Mouse (Mus musculus): ENCODE data around the gene Foxa3.
A peak's percentile ranks its signal among the peaks of the same experiment; 100 is the strongest.

Foxa3 gene

DNA sequence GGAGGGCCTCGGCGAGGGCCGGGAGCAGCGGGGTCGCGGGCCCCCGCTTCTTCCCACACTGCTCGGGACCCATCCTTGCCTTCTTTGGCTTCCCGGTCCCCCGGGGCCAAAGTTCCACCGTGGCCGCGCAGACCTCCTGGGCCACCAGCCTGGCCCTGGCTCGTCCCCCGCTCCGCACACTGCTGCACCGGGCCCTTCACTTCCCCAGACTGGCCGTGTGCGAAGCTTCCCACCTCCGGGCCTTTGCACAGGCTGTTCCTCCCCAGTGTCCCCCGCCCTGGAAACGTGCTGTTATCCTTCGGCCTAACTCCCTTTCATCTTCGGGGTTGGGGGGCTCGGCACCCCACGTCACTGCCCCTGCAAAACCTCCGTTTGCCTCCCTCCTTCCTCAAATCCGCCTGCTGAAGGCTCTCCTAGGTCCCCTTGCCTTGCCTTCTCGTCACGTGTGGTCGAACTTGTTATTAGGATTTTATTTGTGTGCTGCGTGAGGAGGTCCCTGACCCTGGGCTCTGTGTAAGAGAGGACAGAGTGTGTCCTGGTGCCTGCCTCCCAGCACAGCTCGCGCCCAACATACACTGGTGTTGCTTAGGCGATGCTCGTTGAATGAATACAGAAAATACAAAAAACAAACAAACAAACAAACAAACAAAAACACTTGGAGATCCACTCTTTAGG lies 1.4 kb upstream of the Foxa3 start:
- no peak for DNase-seq

DNA sequence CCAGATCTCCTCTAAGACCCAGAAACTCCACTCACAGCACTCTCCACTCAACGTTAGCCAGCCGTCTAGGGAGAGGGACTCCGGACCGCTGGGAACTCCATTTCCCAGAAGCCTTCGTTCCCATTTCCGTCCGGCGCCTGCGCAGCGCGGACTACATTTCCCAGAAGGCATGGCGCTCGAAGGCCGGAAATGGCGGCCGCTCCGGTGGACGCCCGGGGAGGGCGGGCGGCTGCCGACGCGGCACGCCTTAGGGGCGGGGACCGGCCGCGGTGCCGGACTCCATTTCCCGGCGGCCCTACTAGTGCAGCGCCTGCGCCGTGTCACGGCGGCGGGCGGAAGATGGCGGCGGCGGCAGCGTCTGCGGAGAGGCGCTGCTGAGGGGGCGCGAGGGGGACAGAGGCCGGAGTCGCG lies 763 bp upstream of the Foxa3 start, which contains the start of gene Sympk:
TSS of gene Sympk (plus strand) at position 282 of the 411 bp plus-strand sequence.
- DNase-seq = peak; percentile 97

DNA sequence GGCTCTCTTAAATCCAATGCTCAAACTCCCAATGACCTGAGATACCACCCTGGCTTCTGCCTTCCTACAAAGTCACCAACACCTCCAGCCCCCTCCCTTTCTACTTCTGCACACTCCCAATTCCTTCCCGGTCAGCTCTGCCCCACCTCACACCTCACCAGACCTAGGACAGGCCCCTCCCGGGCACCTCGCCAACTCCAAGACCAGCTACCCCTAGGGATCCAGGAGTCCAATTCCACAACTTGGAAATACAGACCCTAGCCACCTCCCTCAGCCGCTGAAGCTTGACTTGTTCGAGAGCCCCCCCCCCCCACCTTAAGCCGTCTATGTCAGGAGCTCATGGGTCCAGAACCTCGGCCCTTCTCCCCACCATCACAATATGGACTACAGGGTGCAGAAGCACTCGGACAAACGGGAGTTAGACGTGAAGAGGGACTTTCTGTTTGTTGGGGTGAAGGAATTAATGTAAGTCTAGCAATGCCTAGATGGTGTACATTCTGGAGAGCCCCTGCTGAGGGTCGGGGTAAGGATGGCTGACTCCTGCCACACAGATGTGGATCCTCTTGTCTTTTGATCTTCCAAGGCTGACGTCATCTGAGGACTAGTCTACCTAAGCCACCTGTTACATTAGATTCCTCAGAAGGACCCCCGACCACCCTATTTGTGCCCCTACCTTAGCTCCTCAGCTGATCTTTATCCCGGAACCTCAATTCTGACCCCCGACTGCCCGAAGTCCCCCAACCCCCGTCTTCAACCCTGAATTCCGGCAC lies 964 bp downstream of the Foxa3 start:
- DNase-seq = no peak

DNA sequence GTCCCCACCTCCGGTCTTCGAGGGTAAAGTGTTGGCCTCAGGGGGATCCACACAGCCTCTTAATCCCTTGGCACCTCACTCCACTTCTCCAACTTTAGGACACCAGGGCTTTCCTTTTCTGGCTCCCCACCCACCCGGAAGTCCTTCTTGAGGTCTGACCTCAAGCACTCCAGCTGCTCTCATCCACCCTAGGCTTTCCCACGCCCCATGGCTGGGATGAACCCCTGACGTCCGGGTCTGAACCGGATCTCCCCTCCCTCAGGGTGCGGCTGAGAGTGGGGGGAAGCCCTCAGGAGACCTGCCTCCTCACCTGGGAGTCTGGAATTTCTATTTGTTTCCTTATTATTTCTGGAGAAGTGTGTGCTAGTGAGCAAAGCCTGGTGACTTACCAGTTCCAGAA lies 2.3 kb downstream of the Foxa3 start:
- DNase-seq = no peak

DNA sequence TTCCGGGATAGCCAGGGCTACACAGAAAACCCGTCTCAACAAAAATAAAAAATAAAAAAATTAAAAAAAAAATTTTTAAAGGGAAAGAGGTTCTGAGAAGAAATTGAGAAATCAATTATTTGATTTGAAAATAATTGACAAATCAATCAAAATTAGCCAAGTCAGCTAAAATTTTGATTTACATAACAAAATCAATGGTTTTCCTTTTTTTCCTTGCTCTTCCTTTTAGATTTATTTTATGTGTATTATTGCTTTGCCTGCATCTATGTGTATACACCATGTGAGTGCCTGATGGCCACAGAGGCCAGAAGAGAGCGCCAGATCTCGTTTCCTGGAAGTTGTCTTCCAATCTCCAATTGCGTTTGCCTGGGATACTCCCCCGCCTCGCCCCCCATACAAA lies 5.4 kb downstream of the Foxa3 start:
- DNase-seq = no peak

DNA sequence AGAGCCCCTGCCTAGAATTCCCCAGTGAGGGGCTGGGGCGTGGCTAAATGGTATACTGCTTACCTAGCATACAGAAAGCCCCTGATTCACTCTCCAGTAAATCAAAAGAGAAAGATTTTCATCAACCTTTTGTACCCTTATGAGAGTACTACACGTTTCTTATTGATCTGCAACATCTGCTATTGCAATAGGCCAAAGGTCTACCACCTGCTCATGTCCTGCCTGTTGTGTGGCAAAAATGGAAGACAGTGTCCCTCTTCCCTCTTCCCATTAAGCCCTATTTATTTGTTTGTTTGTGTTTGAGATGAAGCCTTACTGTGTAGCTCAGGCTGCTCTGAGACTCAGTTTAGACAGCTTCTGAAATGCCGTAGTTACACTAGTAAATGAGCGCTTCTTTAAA lies 7.3 kb downstream of the Foxa3 start:
- DNase-seq = no peak

DNA sequence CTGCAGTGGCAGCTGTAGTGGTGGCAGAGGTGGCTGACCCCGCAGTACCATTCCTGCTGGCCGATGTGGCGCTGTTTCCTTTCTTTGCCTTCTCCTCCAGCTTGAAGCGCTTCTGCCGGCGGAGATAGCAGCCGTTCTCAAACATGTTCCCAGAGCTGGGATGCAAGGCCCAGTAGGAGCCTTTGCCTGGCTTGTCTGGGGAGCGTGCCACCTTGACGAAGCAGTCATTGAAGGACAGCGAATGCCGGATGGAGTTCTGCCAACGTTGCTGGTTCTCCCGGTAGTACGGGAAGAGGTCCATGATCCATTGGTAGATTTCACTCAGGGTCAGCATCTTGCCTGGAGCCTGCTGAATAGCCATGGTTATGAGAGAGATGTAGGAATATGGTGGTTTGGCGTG lies 8.9 kb downstream of the Foxa3 start:
- DNase-seq = no peak

DNA sequence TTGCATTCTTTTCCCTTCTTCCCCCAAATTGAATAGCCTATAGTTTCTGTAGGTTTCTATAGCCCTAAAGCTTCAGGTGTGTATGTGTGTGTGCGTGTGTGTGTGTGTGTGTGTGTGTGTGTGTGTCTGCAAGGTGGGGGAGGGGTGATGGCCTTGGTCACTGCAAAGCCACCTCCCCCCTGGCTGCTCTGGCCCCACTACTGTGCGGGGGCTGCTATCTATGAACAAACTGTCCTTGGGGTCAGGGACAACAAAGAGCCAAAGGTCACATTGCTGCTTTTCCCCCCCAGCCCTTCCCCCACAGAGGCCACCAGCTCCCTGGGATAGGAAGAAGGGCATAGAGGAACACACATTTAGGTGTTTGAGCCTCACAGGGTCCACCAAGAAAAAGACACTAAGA lies 10.5 kb downstream of the Foxa3 start:
- no peak for DNase-seq

DNA sequence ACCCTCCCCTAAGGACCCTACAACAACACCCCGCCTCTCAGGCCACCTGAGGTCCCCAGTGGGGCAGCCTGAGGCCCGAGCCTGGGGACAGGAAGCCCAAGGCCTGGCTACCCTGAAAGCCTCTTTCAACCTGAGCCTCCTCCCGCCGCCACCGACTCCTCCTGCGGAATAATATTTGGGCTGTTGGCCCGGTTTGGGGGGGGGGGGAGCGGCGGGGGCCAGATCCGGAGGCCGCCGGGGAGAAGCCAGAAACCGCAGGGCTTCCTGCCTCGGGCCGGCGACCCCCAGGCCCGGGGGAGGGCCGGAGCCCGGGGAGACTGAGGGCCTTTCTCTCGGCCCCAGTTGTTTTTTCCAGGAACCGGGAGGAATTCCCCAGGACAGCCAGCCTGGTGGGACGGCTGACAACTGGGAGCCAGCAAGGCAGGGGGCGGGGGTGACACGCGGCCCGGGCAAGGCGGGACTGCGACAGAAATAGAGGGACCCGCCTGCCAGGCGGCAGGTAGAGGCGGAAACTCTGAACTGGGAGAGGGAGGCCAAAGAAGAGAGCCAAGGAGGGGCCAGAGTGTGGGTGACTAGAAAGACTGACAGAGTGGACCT lies 11.2 kb downstream of the Foxa3 start:
- DNase-seq = peak; percentile 8

DNA sequence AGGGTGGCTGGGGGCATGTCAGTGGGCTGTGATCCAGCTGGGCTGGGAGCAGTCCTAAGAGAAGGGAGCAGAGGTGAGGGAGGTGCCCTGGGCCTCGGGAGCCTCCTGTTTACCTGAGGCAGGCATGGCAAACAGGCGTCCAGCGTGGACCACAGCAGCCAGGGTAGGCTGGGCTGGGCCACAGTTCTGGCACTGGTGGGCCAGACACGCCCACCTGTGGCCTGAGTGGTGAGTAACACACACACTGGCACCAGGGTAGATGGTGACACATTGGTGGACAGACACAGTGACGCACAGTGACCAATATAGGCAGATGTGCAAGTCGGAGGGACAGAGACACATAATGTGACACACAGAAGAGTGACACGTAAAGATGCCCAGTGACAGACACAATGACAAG lies 12.8 kb downstream of the Foxa3 start:
- DNase-seq = no peak

DNA sequence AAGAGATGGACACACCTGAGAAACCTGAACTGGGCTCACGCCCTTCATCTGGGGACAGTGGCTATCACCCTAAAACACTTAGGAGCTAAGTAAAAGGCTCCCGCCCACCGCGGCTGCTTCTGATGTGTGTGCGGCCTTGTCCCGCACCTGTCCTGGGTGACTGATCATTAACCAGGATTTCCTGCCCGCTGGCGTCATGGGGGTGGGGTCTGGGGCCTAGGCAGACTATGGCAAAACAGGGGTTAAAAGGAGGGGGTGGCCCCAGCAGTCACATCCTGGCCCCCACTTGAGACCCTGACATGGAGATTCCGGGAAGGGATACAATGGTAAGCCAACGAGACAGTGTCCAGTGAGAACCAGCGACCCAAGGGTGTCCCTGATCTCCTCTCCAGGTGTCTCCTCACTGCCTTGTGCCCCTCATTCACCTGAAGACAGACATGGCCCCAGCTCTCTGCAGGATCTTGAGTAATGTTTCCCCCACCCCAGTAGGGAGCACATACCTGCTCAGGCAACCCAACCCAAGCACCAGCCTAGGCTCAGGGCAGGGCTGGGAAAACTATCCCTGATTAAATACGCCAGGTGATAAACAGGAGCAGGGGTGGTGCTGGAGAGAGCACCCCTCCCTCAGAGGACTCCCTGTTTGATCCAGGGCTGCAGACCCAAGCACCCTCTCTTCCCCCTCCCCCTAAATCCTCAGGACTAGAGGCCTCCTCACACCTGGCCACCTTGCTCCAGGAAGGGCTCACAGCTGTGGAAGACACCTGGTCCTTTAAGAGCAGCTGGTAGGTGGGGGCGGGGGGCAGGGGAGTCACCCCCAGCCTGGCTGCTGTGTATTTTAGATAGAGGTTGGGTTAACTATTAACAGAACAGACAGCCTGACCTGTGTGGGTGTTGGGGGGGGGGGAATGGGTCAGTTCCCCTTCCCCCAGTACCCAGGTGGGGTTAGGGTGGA lies 16.0 kb downstream of the Foxa3 start:
- no peak for DNase-seq

DNA sequence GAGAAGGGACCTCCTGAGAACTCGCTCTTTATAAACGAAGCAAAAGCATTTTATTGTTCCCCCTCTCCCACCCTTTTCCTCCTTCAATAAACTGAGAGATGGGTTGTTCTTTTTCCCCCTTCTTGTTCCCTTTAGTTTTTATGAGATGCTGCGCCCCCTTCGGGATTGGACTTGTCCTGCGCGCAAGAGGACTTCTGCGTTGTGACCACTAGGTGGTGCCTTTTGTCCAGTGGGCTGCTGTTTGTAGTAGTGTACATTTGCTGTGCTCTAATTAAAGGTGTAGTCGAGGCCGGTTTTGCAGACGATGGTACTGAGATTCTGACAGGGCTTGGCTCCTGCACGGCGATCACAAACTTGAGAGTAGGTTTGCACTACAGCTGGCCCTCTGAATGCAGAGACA lies 16.9 kb downstream of the Foxa3 start:
- peak; percentile 76 for DNase-seq

DNA sequence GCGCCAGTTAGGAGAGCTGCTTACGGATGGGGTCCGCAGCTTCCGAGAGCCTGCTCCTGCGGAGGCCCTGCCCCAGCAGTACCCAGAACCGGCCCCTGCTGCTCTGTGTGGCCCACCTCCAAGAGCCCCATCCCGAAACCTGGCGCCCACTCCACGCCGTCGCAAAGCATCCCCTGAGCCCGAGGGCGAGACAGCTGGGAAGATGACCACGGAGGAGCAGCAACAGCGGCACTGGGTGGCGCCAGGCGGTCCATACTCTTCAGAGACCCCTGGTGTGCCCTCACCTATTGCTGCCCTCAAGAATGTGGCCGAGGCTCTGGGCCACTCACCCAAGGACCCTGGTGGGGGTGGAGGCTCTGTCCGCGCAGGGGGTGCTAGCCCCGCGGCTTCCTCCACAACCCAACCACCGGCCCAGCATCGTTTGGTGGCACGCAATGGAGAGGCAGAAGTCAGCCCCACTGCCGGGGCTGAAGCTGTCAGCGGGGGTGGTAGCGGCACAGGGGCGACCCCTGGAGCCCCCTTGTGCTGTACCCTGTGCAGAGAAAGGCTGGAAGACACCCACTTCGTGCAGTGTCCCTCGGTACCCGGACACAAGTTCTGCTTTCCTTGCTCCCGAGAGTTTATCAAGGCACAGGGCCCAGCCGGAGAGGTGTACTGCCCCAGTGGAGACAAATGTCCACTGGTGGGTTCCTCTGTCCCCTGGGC lies 17.8 kb downstream of the Foxa3 start:
- no peak for DNase-seq

DNA sequence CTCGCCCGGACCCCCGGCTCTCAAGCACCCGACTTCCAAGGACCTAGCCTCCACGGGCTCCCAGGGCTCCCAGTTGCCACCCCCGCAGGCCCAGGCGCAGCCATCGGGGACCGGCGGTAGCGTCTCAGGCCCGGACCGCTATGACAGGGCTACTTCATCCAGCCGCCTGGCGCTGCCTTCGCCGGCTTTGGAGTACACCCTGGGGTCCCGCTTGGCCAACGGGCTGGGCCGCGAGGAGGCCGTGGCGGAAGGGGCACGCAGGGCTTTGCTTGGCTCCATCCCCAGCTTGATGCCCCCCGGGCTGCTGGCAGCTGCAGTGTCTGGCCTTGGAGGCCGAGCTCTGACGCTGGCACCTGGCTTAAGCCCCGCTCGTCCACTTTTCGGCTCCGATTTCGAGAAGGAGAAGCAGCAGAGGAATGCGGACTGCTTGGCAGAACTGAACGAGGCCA lies 18.7 kb downstream of the Foxa3 start:
- DNase-seq = peak; percentile 48

DNA sequence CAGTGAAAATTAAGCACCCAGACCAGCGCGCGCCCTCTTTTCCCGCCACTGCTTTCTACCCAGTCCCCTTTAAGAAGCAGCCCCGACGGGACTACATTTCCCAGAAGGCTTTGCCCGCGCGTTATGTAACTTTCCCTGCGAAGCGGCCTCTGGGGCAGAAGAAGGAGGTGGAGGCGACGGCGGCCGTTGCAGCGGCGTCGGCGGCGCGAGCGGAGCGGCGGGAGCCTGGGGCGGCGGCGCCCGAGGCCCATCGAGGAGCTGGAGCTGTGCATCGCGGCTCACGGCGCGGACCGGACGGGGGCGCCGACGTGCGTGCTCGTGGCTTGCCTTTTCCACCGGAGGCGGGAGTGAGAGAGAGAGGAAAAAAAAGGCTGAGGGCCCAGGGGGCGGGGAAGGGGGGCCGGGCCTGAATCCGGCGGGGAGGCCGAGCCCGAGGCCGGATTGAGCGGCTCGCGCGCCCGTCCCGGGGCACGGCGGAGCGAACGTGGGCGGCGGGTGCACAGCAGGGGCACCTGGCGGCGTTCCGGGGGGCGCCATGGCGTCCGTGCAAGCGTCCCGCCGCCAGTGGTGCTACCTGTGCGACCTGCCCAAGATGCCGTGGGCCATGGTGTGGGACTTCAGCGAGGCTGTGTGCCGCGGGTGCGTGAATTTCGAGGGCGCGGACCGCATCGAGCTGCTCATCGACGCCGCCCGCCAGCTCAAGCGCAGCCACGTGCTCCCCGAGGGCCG lies 19.3 kb downstream of the Foxa3 start, which contains the start of gene Irf2bp1:
TSS of gene Irf2bp1 (plus strand) at position 143 of the 729 bp plus-strand sequence.
- DNase-seq = peak; percentile 95

DNA sequence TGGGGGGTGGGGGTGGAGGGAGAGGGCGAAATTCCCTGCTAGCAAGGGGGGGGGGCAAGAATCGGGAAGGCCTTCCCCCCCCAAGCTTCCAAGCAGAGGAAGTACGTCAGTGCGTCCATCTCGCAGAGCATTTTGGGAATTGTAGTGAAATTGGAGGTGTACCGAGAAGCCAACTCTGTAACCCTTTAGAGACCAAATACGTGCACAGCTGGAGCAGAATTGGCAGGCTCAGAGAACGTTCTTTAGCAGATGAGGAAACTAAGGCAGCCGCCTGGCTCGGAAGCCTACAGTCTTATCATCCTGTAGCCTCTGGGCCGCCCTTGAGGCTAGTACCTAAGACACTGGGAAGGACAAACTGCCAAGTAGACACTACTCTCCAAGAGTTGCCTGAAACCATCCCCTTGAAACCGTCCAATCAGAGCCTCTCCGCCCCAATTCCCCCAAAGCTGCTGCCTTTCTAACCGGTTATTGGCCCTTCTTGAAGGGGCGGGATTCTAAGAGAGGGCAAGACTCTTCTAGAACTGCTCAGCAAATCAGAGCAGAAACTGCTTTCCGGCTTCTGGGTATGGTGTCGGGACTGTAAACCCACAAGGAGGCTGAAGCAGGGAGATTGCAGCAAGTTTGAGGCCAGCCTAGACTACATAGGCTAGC lies 20.4 kb downstream of the Foxa3 start:
- DNase-seq = peak; percentile 80

DNA sequence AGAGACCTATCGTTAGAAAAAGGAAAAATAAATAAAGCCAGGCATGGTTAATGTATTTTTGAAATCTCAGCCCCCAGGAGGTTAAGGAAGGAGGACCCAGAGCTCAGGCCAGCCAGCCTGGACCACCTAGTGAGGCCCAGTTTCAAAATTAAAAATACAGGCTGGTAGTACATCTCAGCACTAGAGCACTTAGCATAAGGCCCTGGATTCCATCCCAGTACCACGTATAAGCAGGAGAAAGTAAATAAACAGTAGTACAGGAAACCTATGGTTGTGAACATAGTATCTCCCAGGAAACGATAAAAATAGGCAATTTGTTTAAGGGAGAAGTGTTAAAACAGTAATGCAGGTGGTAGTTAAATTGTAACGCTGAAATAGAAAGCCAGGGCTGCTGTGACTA lies 21.2 kb downstream of the Foxa3 start:
- no peak for DNase-seq

DNA sequence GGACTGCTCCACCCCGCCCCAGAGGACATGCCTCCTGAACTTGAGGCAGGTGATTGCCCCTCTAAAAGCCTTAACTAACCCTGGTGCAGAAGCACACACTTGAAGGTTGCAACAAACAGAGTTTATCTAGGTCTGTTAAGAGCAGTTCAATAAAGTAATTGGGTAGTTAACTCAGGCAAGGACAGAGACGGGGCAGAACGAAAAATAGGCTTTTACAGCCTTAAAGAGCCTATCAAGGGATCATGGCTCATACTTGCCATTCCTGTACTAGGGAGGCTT lies 21.6 kb downstream of the Foxa3 start:
- no peak for DNase-seq

DNA sequence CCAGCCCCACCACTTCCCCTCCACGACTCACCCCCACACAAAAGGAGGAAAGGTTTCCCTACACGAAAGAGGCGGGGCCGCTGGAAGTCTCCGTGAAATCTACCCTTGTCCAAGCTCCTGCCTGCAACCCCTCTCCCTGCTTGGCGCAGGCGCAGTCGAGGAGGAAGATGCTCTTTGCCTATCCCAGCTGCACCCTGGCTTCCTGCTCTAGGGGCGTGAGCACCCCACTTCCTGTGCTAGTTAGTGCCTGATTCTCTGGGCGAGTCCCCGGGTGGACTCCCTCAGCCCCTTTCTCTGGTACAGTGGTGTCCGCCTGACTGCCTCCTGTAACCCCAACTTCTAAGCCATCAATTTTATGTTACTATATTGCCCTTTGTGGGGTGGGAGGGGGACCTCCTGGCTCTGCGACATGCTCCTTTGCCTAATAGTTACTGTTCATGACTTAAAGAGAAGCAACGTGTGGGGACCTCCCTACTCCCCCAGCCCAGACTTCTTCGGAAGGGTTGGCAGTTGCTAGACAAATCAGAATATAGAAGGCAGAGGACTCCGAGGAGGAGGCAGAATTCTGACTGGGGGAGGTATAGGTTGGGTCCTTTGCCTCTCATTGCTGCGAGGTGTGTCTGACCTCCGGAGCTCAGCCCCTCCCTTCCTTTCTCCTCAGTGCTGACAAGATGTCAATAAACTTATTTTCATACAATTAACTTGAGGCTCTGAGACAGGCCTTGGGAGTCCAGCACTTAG lies 22.1 kb downstream of the Foxa3 start:
- DNase-seq = peak; percentile 26

DNA sequence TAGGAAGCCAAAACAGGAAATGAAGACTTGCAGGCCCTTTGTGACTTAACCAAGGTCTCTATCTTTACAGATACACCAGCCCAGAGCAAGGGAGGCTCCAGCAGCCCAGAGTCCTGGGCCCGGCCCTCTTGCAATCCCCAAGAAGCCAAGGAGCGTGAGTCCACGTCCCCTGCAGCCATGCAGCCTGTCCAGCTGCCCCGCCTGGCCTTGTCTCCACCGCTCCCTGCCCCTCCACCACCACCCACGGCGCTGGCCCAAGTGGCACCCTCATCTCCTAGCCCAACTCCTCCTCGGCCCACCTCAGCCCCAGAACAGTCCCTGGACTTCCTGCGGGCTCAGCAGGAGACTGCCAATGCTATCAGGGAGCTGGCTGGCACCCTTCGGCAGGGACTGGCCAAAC lies 22.9 kb downstream of the Foxa3 start:
- no peak for DNase-seq
